Mouse (Mus musculus) kidney, postnatal 4 days (tissue): Measurements from ENCODE around the gene Nol3.

Source experiments
- DNase-seq, 2 experiments: peaks; one replicate each; pipeline ENCODE4 v3.0.0; 2021; ENCODE audit warnings: mixed read lengths in 2 of 2

The Nol3 gene

GRCm38 (mm10) chr8:105264024-105264982 is 11.6 kb upstream of the Nol3 start, which contains the start of the genes Tradd and Fbxl8:
TSS of gene Tradd (minus strand) at chr8:105264609.
TSS of gene Fbxl8 (plus strand) at chr8:105264648.
- DNase-seq: peak; percentile 81 to 86

DNA sequence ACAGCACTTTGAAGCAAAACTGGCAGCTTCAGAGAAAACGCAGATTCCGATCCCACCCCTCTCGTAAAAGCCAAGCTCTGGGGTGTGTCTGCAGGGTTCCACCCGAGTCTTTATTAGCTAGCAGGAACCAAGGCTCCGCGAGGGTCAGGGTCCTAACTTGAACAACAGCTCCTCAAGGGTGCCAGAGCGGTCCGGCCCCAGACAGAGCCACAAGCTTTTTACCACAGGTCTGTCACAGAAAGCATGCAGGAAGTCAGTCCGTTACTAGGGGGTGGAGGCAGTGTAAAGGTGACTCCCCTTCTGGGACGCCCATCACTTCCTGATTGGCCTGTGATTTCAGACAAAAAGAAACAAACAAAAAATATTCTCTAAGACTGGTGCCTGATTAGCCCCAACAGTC is 10.8 kb upstream of the Nol3 start:
- DNase-seq: peak in 1 of 2 experiments; percentile 38

GRCm38 (mm10) chr8:105266775-105267174 is 9.2 kb upstream of the Nol3 start:
- DNase-seq: no peak

DNA sequence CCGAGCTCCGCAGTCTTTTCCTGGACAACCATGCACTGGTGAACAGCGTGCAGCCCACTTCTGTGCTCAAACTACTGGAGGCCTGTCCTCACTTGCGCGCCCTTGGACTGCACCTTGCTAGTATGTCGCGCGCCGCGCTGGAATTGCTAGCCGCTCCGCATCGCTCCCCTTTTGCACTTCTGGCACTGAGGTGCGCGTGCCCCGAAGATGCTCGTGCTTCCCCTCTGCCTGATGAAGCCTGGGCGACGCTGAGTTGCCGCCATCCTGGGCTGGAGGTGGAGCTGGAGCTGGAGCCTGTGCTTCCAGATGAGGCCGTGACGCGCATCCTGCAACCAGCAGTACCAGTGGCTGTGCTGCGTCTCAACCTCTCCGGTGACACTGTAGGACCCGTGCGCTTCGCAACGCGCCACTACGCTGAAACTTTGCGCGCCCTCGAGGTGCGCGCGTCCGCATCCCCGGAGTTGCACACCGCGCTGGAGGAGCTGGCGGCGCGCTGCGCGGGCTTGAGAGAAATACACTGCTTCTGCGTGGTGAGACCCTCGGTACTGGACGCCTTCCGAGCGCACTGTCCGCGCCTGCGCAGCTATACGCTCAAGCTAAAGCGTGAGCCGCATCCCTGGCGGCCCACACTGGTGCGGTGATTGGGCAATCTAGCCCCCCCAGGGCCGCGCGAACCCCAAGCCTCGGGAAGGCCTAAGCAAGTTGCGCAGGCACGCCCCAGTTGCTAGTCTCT is 7.4 kb upstream of the Nol3 start:
- DNase-seq: peak; percentile 66 to 77

- DNase-seq: peak; percentile 29 to 59
Measured at GRCm38 (mm10) chr8:105269075-105269458, 6.9 kb upstream of the Nol3 start.

DNA sequence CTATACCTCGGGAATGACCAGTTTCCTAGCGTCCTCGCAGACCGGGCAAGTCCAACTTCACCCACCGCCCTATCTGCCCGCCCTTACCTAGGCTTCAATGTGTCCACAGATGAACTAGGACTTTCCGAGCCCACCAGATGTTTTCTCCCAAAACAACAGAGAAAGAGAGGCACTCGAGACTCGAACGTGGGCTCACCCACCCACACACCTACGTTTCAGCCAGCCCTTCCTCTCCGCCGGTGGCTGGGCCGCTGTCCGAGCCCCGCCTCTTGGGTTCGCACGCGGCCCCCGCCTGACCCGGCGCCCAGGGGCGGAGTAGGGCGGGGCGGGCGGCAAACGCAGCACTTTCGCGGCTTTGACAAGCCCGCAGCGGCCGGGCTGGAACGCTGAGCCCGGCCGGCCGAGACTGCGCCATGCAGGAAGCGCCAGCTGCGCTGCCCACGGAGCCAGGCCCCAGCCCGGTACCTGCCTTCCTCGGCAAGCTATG is 6.4 kb upstream of the Nol3 start, which contains the start of gene Hsf4:
TSS of gene Hsf4 (plus strand) at position 341 of the 487 bp plus-strand sequence.
- DNase-seq: peak; percentile 59 to 75

GRCm38 (mm10) chr8:105270101-105270915 is 5.6 kb upstream of the Nol3 start:
- DNase-seq: no peak

- DNase-seq: no peak
Measured at GRCm38 (mm10) chr8:105270916-105271186, 5.1 kb upstream of the Nol3 start.

DNA sequence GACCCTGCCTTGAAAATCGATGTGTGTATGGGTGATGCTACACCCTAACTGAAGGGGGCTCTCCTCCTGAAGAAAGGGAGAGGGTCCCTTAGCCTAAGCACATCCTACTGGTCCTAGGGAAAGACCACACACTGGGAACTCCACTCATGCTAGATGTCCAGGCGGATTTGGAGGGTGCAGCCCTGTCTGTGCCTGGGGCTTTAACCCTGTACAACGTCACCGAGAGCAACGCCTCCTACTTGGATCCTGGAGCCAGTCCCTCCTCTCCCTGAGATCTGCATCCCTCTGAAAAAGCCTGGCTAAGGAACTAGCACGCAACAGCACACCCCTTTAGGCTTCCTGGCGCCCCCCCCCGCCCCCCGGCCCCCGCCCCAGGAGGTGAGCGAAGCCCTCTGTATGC is 553 bp upstream of the Nol3 start:
- DNase-seq: no peak

DNA sequence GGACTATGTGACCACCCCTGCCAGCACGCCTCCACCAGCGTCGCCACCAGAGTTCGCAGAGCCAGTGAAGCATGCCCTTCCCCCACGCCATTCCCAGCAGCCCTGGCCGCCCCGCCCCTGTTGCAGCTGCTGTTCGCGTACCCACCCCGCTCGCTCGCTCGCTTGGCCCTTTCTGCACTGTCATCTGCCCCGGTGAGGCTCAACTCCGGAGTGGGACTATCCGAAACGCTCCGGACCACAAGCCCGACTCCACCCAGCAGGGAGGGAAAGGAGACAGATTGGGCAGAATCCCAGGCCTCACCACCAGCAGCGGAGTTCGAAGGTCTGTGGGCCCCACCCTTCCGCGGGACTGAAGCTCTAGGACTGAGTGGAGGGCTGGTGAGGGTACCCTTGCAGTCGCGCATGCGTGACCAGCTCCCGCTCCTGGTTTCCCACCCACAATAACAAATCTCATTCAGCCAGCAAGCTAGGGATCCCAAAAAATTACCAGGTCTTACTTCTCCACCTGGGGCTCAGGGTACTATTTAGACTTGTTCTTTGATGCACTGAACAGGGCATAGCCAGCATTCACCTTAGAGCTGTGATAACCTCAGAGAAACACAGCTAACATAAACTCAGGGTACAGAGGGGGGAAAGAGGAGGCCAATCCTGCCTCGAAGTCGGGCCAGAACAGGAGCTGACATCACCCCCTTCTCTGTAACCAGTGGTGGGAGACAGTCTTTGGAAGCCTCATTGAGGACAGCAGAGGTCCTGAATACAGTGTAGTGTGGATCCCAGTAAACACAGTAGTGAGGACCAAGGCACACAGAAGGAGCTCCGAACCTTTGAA is 566 bp downstream of the Nol3 start:
- DNase-seq: peak; percentile 73 to 78

DNA sequence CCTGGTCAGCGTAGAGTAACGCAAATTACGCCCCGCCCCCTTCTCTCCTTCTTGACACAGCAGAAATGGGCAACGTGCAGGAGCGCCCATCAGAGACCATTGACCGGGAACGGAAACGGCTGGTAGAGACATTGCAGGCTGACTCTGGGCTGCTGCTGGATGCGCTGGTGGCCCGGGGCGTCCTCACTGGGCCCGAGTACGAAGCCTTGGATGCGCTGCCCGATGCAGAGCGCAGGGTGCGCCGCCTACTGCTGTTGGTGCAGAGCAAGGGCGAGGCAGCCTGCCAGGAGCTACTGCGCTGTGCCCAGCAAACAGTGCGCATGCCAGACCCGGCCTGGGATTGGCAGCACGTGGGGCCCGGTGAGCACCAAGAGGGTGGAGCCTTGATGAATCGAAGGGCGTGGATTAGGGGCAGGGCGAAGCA is 3.0 kb downstream of the Nol3 start:
- DNase-seq: peak; percentile 66 to 80

DNA sequence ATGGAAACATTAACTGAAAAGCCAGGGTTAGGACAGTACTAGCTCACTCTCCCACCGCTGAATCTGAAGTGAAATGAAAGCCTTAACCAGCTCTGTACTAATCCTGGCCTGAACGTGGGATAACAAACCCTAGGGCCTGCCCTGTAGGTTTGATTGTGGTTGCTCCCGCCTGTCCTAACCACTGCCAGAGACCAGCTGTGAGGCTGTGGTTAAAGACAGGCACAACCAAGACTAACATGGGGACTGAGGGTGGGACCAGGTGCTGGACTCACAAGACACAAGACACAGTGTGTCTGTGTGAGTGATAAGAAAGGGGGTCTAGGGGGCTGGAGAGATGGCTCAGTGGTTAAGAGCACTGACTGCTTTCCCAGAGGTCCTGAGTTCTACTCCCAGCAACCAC is 4.6 kb downstream of the Nol3 start:
- DNase-seq: no peak

- no peak for DNase-seq
Measured at GRCm38 (mm10) chr8:105281821-105282220, 5.9 kb downstream of the Nol3 start.

DNA sequence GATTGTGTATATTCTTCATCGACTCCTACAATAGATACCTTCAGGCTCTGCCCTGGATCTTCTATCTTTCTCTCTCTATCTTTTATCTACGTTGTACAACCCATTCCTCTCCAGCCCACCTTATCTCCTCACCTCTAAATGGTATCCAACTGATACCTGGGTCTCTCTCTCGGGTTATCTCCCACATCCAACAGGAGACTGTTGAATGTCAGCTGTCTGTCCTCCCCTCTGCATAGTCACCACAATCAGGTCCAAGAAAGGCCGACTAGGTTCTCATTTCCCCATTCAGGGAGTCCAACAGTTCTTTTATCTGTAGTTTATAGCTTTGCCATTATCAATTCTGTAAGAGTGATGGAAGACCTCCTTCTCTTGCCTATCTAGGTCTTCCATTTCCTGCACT is 6.3 kb downstream of the Nol3 start:
- no peak for DNase-seq

DNA sequence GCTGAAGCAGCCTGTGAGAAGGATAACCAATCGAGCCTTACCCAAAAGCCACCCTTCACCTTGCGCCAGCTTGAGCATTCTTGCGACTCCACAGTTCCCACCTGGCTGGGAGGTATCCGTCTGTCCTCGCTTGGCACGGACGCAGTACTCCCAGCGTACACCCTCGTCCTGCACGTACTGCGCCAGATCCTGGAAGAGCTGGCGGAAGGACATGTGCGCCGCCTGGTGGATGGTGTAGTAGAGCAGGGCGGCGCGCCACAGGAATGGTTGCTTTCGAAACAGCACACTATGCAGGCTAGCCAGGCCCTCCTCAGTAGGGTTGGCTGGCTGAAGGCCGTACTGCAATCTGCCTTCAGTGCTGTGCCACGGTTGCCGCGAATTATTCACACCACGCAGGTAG is 7.1 kb downstream of the Nol3 start:
- DNase-seq: peak; percentile 66 to 74

- no peak for DNase-seq
Measured at GRCm38 (mm10) chr8:105285514-105285913, 9.6 kb downstream of the Nol3 start.

GRCm38 (mm10) chr8:105286907-105287306 is 11.0 kb downstream of the Nol3 start:
- DNase-seq: no peak

DNA sequence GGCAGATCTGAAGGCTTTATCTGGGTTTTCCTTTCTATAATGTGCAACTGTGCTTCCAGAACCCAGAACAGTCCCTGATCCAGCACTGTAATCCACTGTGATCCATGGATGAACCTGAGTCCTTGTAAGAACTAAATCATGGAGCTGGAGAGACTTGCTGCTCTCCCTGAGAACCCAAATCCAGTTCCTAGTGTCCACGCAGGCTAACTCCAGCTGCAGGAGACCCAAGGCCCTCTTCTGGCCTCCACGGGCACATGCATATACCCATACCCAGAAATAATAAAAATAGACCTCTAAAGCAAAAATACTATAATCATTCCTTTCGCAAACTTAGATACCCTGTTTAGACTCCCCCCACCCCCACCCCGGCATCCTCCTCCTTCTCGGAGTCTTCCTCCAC is 12.3 kb downstream of the Nol3 start:
- DNase-seq: no peak

- peak; percentile 96 to 97 for DNase-seq
Measured at GRCm38 (mm10) chr8:105288958-105289732, 13.2 kb downstream of the Nol3 start.

DNA sequence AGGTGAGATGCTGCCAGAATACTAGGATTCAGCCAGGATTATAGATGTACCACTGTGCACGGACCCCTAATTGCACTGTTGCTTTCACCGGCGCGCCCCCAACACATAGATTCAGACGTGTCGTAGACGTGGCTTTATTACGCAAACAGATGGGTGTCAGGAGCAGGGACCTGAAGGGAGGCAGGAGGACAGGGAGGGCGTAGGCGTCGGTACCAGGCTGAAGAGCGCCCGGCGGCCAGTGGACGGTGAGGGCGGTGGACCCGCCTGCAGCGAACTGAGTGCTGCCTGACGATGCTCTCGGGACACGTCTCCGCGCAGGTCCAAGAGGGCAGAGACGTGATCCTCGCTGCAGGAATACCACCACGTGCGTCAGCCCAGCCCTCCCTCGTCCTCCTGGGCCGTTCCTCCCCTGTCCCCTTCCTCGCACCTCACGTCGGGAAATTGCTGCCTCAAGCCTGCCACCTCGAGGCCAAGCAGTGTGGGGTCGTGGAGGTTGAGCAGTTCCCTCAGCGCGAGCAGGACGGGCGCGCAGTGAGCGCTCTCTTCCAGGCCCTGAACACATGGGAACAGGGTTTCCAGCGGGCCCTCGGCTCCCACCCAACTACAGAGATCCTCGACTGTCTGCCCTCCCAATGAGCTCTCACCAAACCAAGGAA is 14.0 kb downstream of the Nol3 start, which contains the start of gene 4931428F04Rik:
TSS of gene 4931428F04Rik (minus strand) at position 60 of the 656 bp plus-strand sequence.
- DNase-seq: peak; percentile 64 to 75
